Mouse (Mus musculus) ES-Bruce4 (cell line): ENCODE data around the gene Try4. TPM values are rescaled to one million over a fixed set of nuclear protein-coding genes. Genes with fewer than 3 reads are reported as not detected.
"Not testable (repeated sequence)": the region's sequence is repeated elsewhere in the genome, so short reads cannot be mapped to it uniquely, and the experiment has no call there.

ENCODE experiments used
- H3K27ac ChIP-seq: 2 replicates; pipeline ENCODE4 v1.5.1; 2012; ENCODE audit warnings: low read length, inconsistent platforms; ENCODE audit not compliant: insufficient read depth
- H3K27me3 ChIP-seq: 2 replicates; pipeline ENCODE4 v1.6.1; 2012; ENCODE audit warnings: mild to moderate bottlenecking, low read length, inconsistent platforms; ENCODE audit not compliant: control insufficient read depth, poor library complexity, insufficient read depth, severe bottlenecking
- H3K36me3 ChIP-seq: 2 replicates; pipeline ENCODE4 v1.6.1; 2012; ENCODE audit warnings: inconsistent platforms, mild to moderate bottlenecking, low read length, moderate library complexity; ENCODE audit not compliant: control insufficient read depth, poor library complexity, insufficient read depth, severe bottlenecking
- H3K4me1 ChIP-seq: one replicate; pipeline ENCODE4 v1.8.1; 2011; ENCODE audit warnings: low read length; ENCODE audit not compliant: control insufficient read depth, insufficient read depth
- H3K4me3 ChIP-seq: 2 replicates; pipeline ENCODE4 v1.5.1; 2011; ENCODE audit warnings: low read depth, mild to moderate bottlenecking, low read length
- H3K9ac ChIP-seq: 2 replicates; pipeline ENCODE4 v1.6.1; 2012; ENCODE audit warnings: low read depth, mild to moderate bottlenecking, inconsistent platforms; ENCODE audit not compliant: poor library complexity, severe bottlenecking
- H3K9me3 ChIP-seq: replicated peaks from 2 replicates; pipeline ENCODE4 v1.6.1; 2012; ENCODE audit warnings: mild to moderate bottlenecking, low read length, inconsistent platforms; ENCODE audit not compliant: control insufficient read depth, poor library complexity, insufficient read depth, severe bottlenecking
- CTCF ChIP-seq: IDR thresholded peaks from one replicate; pipeline ENCODE4 v1.8.1; 2011; ENCODE audit warnings: low read depth, low read length
- EP300 ChIP-seq: IDR thresholded peaks from 2 replicates; pipeline ENCODE4 v1.6.1; 2011; ENCODE audit warnings: low read depth, low read length; ENCODE audit not compliant: insufficient read depth
- POLR2A ChIP-seq: IDR thresholded peaks from one replicate; pipeline ENCODE4 v1.8.1; 2011; ENCODE audit warnings: low read length; ENCODE audit not compliant: insufficient read depth
- polyA plus RNA-seq: library from polyadenylated mRNA; stranded (reverse); fragments of >200 nt; gene quantifications from 2 replicates; pipeline ENCODE4 v1.2.4, GENCODE M21; 2011; ENCODE audit warnings: low read depth; ENCODE audit not compliant: missing spikeins, insufficient read depth, insufficient read length

The Try4 gene
- polyA plus RNA-seq, 1 experiment: not detected

GRCm38 (mm10) chr6:41298255-41298654 lies 3.8 kb upstream of the Try4 start:
- Histone ChIP-seq H3K9me3 (no peaks in the 10 kb centered on the region), H3K27me3 (no peaks in the 10 kb centered on the region), H3K36me3 (no peaks in the 10 kb centered on the region), H3K9ac (no peak overlapping the region), H3K4me3 (no peak overlapping the region), H3K27ac (no peak overlapping the region), H3K4me1 (no peaks in the 10 kb centered on the region)
- TF ChIP-seq CTCF: no peak
- no peak for TF ChIP-seq POLR2A
- no peak for TF ChIP-seq EP300

GRCm38 (mm10) chr6:41316741-41317140 lies 14.7 kb downstream of the Try4 start, which contains the start of gene Try5:
Gene Try5 (minus strand): TSS chr6:41316841.
- H3K4me1 ChIP-seq, H3K27me3 ChIP-seq, H3K36me3 ChIP-seq, H3K27ac ChIP-seq, H3K4me3 ChIP-seq, H3K9me3 ChIP-seq, H3K9ac ChIP-seq: not testable (repeated sequence)

- Histone ChIP-seq H3K4me1 (no peaks in the 10 kb centered on the region), H3K27me3 (no peaks in the 10 kb centered on the region; the same call in 1 of the 2 replicates), H3K9ac (no peak within 1 kb of the TSS), H3K36me3 (no peaks in the 10 kb centered on the region), H3K27ac (no peak within 1 kb of the TSS), H3K9me3 (no peaks in the 10 kb centered on the region), H3K4me3 (no peak within 1 kb of the TSS)
- no peak for TF ChIP-seq CTCF
- no peak for TF ChIP-seq EP300
- no peak for TF ChIP-seq POLR2A
Measured at GRCm38 (mm10) chr6:41353932-41354331, 51.9 kb downstream of the Try4 start, which contains the start of gene Try10. Gene Try10 (plus strand): TSS chr6:41354105.

Other genes with a start within 250 kb of the Try4 start
- not detected in 2 replicates for gene Try5, start 14.6 kb downstream of the Try4 start, polyA plus RNA-seq
- gene Try10, start 51.8 kb downstream of the Try4 start, polyA plus RNA-seq: not detected in 2 replicates
- not detected in 2 replicates for gene Prss3, start 75.4 kb downstream of the Try4 start, polyA plus RNA-seq
- not detected in 2 replicates for gene Gm5771, start 90.1 kb downstream of the Try4 start, polyA plus RNA-seq
- gene Gm10334, start 143.9 kb downstream of the Try4 start, polyA plus RNA-seq: not detected in 2 replicates
- not detected in 2 replicates for gene Prss1, start 156.7 kb downstream of the Try4 start, polyA plus RNA-seq
- not detected in 2 replicates for gene Prss2, start 219.5 kb downstream of the Try4 start, polyA plus RNA-seq